Mouse (Mus musculus) small intestine, adult 2 months (tissue): ENCODE measurements around the gene Nufip1.

ENCODE experiments used
- CTCF ChIP-seq: fragments of 200-500 bp; IDR thresholded peaks from 2 replicates; pipeline ENCODE4 v1.5.1; 2012; ENCODE audit warnings: low read depth, mild to moderate bottlenecking, control low read depth, inconsistent platforms, low read length, moderate library complexity, mixed read lengths; ENCODE audit not compliant: insufficient replicate concordance, insufficient read length; ENCODE audit errors: extremely low read depth
- POLR2A ChIP-seq: fragments of 200-500 bp; IDR thresholded peaks from 2 replicates; pipeline ENCODE4 v1.6.1; 2012; ENCODE audit warnings: low read depth, mild to moderate bottlenecking, control low read depth, inconsistent platforms, low read length, moderate library complexity

GRCm38 (mm10) chr14:76178447-76178846 is 67.8 kb downstream of the Nufip1 start:
- TF ChIP-seq POLR2A (no peak), CTCF (peak; percentile 28; the same call in 1 of the 2 replicates)
